Mouse (Mus musculus) bone marrow macrophage, adult 2 months (primary cell): ENCODE measurements around the gene Golga5.

ENCODE experiments used
- CTCF ChIP-seq: IDR thresholded peaks from 2 replicates; pipeline ENCODE4 v1.5.1; 2012; ENCODE audit warnings: low read depth, mild to moderate bottlenecking, low read length, moderate library complexity
- POLR2A ChIP-seq: IDR thresholded peaks from 2 replicates; pipeline ENCODE4 v1.6.1; 2012; ENCODE audit warnings: mild to moderate bottlenecking, low read depth, low read length, borderline replicate concordance

- TF ChIP-seq CTCF, result no peak
- no peak for TF ChIP-seq POLR2A
Measured at GRCm38 (mm10) chr12:102423625-102424024, 45.3 kb upstream of the Golga5 start.
